Mouse (Mus musculus): Measurements from ENCODE around the gene Copz1.
"Not testable (repeated sequence)": the region's sequence is repeated elsewhere in the genome, so short reads cannot be mapped to it uniquely, and the experiment has no call there.

Gene Copz1

GRCm38 (mm10) chr15:103272419-103273279, at the start of gene Copz1:
Copz1 (plus strand) TSS chr15:103272714.
- peak; percentile 100 for DNase-seq (ENCODE audit: low spot score)

- DNase-seq (ENCODE audit: low spot score): no peak
These were observed 48.4 kb upstream of the Copz1 start for GRCm38 (mm10) chr15:103224161-103224560.

- no peak for DNase-seq (ENCODE audit: low spot score)
These were observed 45.5 kb upstream of the Copz1 start for GRCm38 (mm10) chr15:103227022-103227421.

GRCm38 (mm10) chr15:103227572-103227971, 44.9 kb upstream of the Copz1 start:
- no peak for DNase-seq (ENCODE audit: low spot score)

- DNase-seq (ENCODE audit: low spot score): no peak
These were observed 43.6 kb upstream of the Copz1 start for GRCm38 (mm10) chr15:103228904-103229303.

GRCm38 (mm10) chr15:103233119-103233518, 39.4 kb upstream of the Copz1 start:
- no peak for DNase-seq (ENCODE audit: low spot score)

GRCm38 (mm10) chr15:103237295-103237694, 35.2 kb upstream of the Copz1 start:
- DNase-seq (ENCODE audit: low spot score): no peak

GRCm38 (mm10) chr15:103239130-103239684, 33.3 kb upstream of the Copz1 start:
- peak; percentile 100 for DNase-seq (ENCODE audit: low spot score)

GRCm38 (mm10) chr15:103239685-103240159, 32.8 kb upstream of the Copz1 start, which contains the start of gene Cbx5:
Cbx5 (minus strand) TSS chr15:103239816.
- DNase-seq (ENCODE audit: low spot score): peak; percentile 100

GRCm38 (mm10) chr15:103240160-103241028, 32.1 kb upstream of the Copz1 start, which contains the start of gene Hnrnpa1:
Hnrnpa1 (plus strand) TSS chr15:103240432.
- peak; percentile 100 for DNase-seq (ENCODE audit: low spot score)

- DNase-seq (ENCODE audit: low spot score): peak; percentile 44
These were observed 31.2 kb upstream of the Copz1 start for GRCm38 (mm10) chr15:103241071-103242018.

- DNase-seq (ENCODE audit: low spot score): peak; percentile 26
These were observed 29.6 kb upstream of the Copz1 start for GRCm38 (mm10) chr15:103242885-103243284.

- DNase-seq (ENCODE audit: low spot score): no peak
These were observed 26.9 kb upstream of the Copz1 start for GRCm38 (mm10) chr15:103245616-103246015.

GRCm38 (mm10) chr15:103247078-103247781, 25.3 kb upstream of the Copz1 start:
- DNase-seq (ENCODE audit: low spot score): no peak

GRCm38 (mm10) chr15:103247782-103248400, 24.6 kb upstream of the Copz1 start:
- DNase-seq (ENCODE audit: low spot score): no peak

GRCm38 (mm10) chr15:103248401-103249313, 23.9 kb upstream of the Copz1 start:
- DNase-seq (ENCODE audit: low spot score): peak; percentile 23

- DNase-seq (ENCODE audit: low spot score): not testable (repeated sequence)
These were observed 23.0 kb upstream of the Copz1 start for GRCm38 (mm10) chr15:103249511-103249910.

GRCm38 (mm10) chr15:103250195-103250740, 22.2 kb upstream of the Copz1 start:
- peak; percentile 79 for DNase-seq (ENCODE audit: low spot score)
